Mouse (Mus musculus) liver, embryonic 15.5 days (tissue): Measurements from ENCODE around the gene Isoc2a. TPM values are rescaled to one million over a fixed set of nuclear protein-coding genes. Genes with fewer than 3 reads are reported as not detected.
"Not testable (repeated sequence)": the region's sequence is repeated elsewhere in the genome, so short reads cannot be mapped to it uniquely, and the experiment has no call there.

Experiments used
- ATAC-seq: fragments of 200-750 bp; cut with Nextera tagmentation; 2 replicates; pipeline ENCODE4 v1.8.0; 2017; ENCODE audit warnings: moderate number of reproducible peaks, mild to moderate bottlenecking, moderate library complexity; ENCODE audit not compliant: insufficient read depth
- H3K27ac ChIP-seq: fragments of 300-500 bp; sonication (generic); replicated peaks from 2 replicates; pipeline ENCODE4 v1.5.1; 2015; ENCODE audit warnings: mild to moderate bottlenecking, inconsistent platforms
- H3K27me3 ChIP-seq: fragments of 300-500 bp; sonication (generic); 2 replicates; pipeline ENCODE4 v1.6.1; 2015; ENCODE audit warnings: mild to moderate bottlenecking, inconsistent platforms
- H3K36me3 ChIP-seq: fragments of 300-500 bp; sonication (generic); replicated peaks from 2 replicates; pipeline ENCODE4 v1.6.1; 2015; ENCODE audit warnings: moderate library complexity, mild to moderate bottlenecking, inconsistent platforms
- H3K4me1 ChIP-seq: fragments of 300-500 bp; sonication (generic); replicated peaks from 2 replicates; pipeline ENCODE4 v1.6.1; 2015; ENCODE audit warnings: inconsistent platforms
- H3K4me2 ChIP-seq: fragments of 300-500 bp; sonication (generic); 2 replicates; pipeline ENCODE4 v1.6.1; 2015; ENCODE audit warnings: moderate library complexity, mild to moderate bottlenecking, inconsistent platforms
- H3K4me3 ChIP-seq: fragments of 300-500 bp; sonication (generic); replicated peaks from 2 replicates; pipeline ENCODE4 v1.5.1; 2015; ENCODE audit warnings: mild to moderate bottlenecking, inconsistent platforms
- H3K9ac ChIP-seq: fragments of 300-500 bp; sonication (generic); 2 replicates; pipeline ENCODE4 v1.6.1; 2015; ENCODE audit warnings: moderate library complexity, mild to moderate bottlenecking, inconsistent platforms
- H3K9me3 ChIP-seq: fragments of 300-500 bp; sonication (generic); replicated peaks from 2 replicates; pipeline ENCODE4 v1.6.1; 2016; ENCODE audit warnings: inconsistent platforms
- WGBS: fragments of 180-500 bp; shearing (Covaris S2); methylation state at CpG from one replicate; pipeline ENCODE4 v1.1.7; 2015; ENCODE audit warnings: mixed read lengths; ENCODE audit not compliant: insufficient replicate concordance; 5-methylcytosine and 5-hydroxymethylcytosine counted together
- polyA plus RNA-seq: library from polyadenylated mRNA; unstranded; fragments of >200 nt; fragmentation: Nextera tagmentation; extraction: Ambion mirVana; gene quantifications from 2 replicates; pipeline ENCODE4 v1.2.1, GENCODE M21; 2015

Isoc2a gene
- polyA plus RNA-seq, 1 experiment from 2014 or later, result 0.77 TPM

GRCm38 (mm10) chr7:4865579-4866493, 11.1 kb upstream of the Isoc2a start:
- Histone ChIP-seq H3K9me3 (no peaks in the 10 kb centered on the region), H3K27me3 (0 out of 2 replicates have a peak, but pooled peaks cover 3% of the 10 kb centered on the region), H3K4me2 (peak overlapping the region; percentile 86), H3K4me1 (peaks cover 23% of the 10 kb centered on the region), H3K36me3 (no peaks in the 10 kb centered on the region), H3K4me3 (peak overlapping the region; percentile 69), H3K27ac (peak overlapping the region; percentile 61; the same call in 1 of the 2 replicates), H3K9ac (peak overlapping the region; percentile 69)
- WGBS, result 3% methylated on average over 40 of the region's 40 CpGs
- peak; percentile 100 for ATAC-seq

GRCm38 (mm10) chr7:4866631-4867180, 10.2 kb upstream of the Isoc2a start:
- Histone ChIP-seq H3K4me2 (peak overlapping the region; percentile 86), H3K4me3 (peak overlapping the region; percentile 69), H3K4me1 (peaks cover 23% of the 10 kb centered on the region), H3K27me3 (0 out of 2 replicates have a peak, but pooled peaks cover 3% of the 10 kb centered on the region), H3K9me3 (no peaks in the 10 kb centered on the region), H3K36me3 (no peaks in the 10 kb centered on the region), H3K27ac (peak overlapping the region; percentile 59; the same call in 1 of the 2 replicates), H3K9ac (peak overlapping the region; percentile 69)
- 31% methylated on average over 10 of the region's 10 CpGs for WGBS
- ATAC-seq, result no peak

GRCm38 (mm10) chr7:4870133-4870532, 6.8 kb upstream of the Isoc2a start, which contains the start of gene Isoc2b:
Gene Isoc2b, minus strand, starts transcription at chr7:4870258.
- H3K27ac ChIP-seq, result no peak within 1 kb of the TSS
- H3K4me3 ChIP-seq, result no peak within 1 kb of the TSS
- no peaks in the 10 kb centered on the region for H3K36me3 ChIP-seq
- ATAC-seq, result no peak
- no peaks in the 10 kb centered on the region for H3K9me3 ChIP-seq
- H3K4me2 ChIP-seq, result no peak within 1 kb of the TSS
- H3K4me1 ChIP-seq, result peaks cover 21% of the 10 kb centered on the region
- no peak within 1 kb of the TSS for H3K9ac ChIP-seq
- WGBS, result 45% methylated on average over 6 of the region's 6 CpGs
- H3K27me3 ChIP-seq, result 0 out of 2 replicates have a peak, but pooled peaks cover 3% of the 10 kb centered on the region

- ATAC-seq, result peak; percentile 22
- peaks cover 3% of the 10 kb centered on the region; the same call in 1 of the 2 replicates for H3K36me3 ChIP-seq
- peak overlapping the region; percentile 58 for H3K9ac ChIP-seq
- H3K9me3 ChIP-seq, result no peaks in the 10 kb centered on the region
- H3K4me2 ChIP-seq, result peak overlapping the region; percentile 95
- 8% methylated on average over 11 of the region's 11 CpGs for WGBS
- H3K4me1 ChIP-seq, result peaks cover 34% of the 10 kb centered on the region
- H3K4me3 ChIP-seq, result peak overlapping the region; percentile 66
- H3K27me3 ChIP-seq, result no peaks in the 10 kb centered on the region
- H3K27ac ChIP-seq, result peak overlapping the region; percentile 71
Measured at GRCm38 (mm10) chr7:4877226-4877625, 273 bp downstream of the Isoc2a start.

- no peaks in the 10 kb centered on the region for H3K27me3 ChIP-seq
- peak overlapping the region; percentile 71; the same call in 1 of the 2 replicates for H3K27ac ChIP-seq
Measured at GRCm38 (mm10) chr7:4878186-4878585, 1.2 kb downstream of the Isoc2a start.

GRCm38 (mm10) chr7:4879036-4879435, 2.1 kb downstream of the Isoc2a start:
- H3K4me3 ChIP-seq, H3K9ac ChIP-seq, ATAC-seq, H3K36me3 ChIP-seq, H3K27me3 ChIP-seq, H3K9me3 ChIP-seq, H3K4me2 ChIP-seq, H3K27ac ChIP-seq: not testable (repeated sequence)
- 68% methylated on average over 1 of the region's 1 CpGs for WGBS
- peaks cover 34% of the 10 kb centered on the region for H3K4me1 ChIP-seq

More at GRCm38 (mm10) chr7:4878186-4878585, 1.2 kb downstream of the Isoc2a start:
- no peak overlapping the region; the same call in 1 of the 2 replicates for H3K9ac ChIP-seq
- peaks cover 4% of the 10 kb centered on the region; the same call in 1 of the 2 replicates for H3K36me3 ChIP-seq
- no peaks in the 10 kb centered on the region for H3K9me3 ChIP-seq
- H3K4me2 ChIP-seq, result peak overlapping the region; percentile 95
- H3K4me1 ChIP-seq, result peaks cover 34% of the 10 kb centered on the region
- H3K4me3 ChIP-seq, result peak overlapping the region; percentile 66
- ATAC-seq, result no peak

- no peak overlapping the region for H3K27ac ChIP-seq
- no peak for ATAC-seq
- H3K36me3 ChIP-seq, result peaks cover 4% of the 10 kb centered on the region
- H3K9ac ChIP-seq, result no peak overlapping the region
- WGBS, result 59% methylated on average over 4 of the region's 4 CpGs
- H3K9me3 ChIP-seq, result no peaks in the 10 kb centered on the region
- no peak overlapping the region for H3K4me2 ChIP-seq
- H3K4me3 ChIP-seq, result no peak overlapping the region
- no peaks in the 10 kb centered on the region for H3K27me3 ChIP-seq
- H3K4me1 ChIP-seq, result no peaks in the 10 kb centered on the region
Measured at GRCm38 (mm10) chr7:4886680-4887079, 9.7 kb downstream of the Isoc2a start.

GRCm38 (mm10) chr7:4895186-4895585, 18.2 kb downstream of the Isoc2a start:
- peaks cover 15% of the 10 kb centered on the region for H3K4me1 ChIP-seq
- H3K27me3 ChIP-seq, result no peaks in the 10 kb centered on the region
- H3K4me3 ChIP-seq, result no peak overlapping the region
- no peaks in the 10 kb centered on the region for H3K9me3 ChIP-seq
- H3K4me2 ChIP-seq, result no peak overlapping the region
- ATAC-seq, result no peak
- no peaks in the 10 kb centered on the region for H3K36me3 ChIP-seq
- WGBS, result 68% methylated on average over 11 of the region's 11 CpGs
- no peak overlapping the region for H3K27ac ChIP-seq
- H3K9ac ChIP-seq, result no peak overlapping the region

- peaks cover 22% of the 10 kb centered on the region for H3K4me1 ChIP-seq
- H3K27me3 ChIP-seq, result no peaks in the 10 kb centered on the region
- WGBS, result 36% methylated on average over 18 of the region's 18 CpGs
- ATAC-seq, result peak; percentile 11
- no peaks in the 10 kb centered on the region for H3K9me3 ChIP-seq
- no peak overlapping the region; the same call in 1 of the 2 replicates for H3K27ac ChIP-seq
- peak overlapping the region; percentile 69 for H3K4me2 ChIP-seq
- peak overlapping the region; percentile 47 for H3K4me3 ChIP-seq
- peak overlapping the region; percentile 13; the same call in 1 of the 2 replicates for H3K9ac ChIP-seq
- no peaks in the 10 kb centered on the region for H3K36me3 ChIP-seq
Measured at GRCm38 (mm10) chr7:4898851-4899648, 22.1 kb downstream of the Isoc2a start.

- WGBS, result 5% methylated on average over 19 of the region's 19 CpGs
- no peaks in the 10 kb centered on the region for H3K36me3 ChIP-seq
- peak overlapping the region; percentile 47 for H3K4me3 ChIP-seq
- peak overlapping the region; percentile 39; the same call in 1 of the 2 replicates for H3K9ac ChIP-seq
- H3K4me2 ChIP-seq, result peak overlapping the region; percentile 69
- peaks cover 22% of the 10 kb centered on the region for H3K4me1 ChIP-seq
- peak; percentile 69 for ATAC-seq
- peak overlapping the region; percentile 66 for H3K27ac ChIP-seq
- no peaks in the 10 kb centered on the region for H3K9me3 ChIP-seq
- no peaks in the 10 kb centered on the region for H3K27me3 ChIP-seq
Measured at GRCm38 (mm10) chr7:4899649-4900522, 22.9 kb downstream of the Isoc2a start.
